Mouse (Mus musculus) embryonic facial prominence, embryonic 11.5 days (tissue): ENCODE measurements at regions not wholly inside any gene's neighbourhood (a gene's known extent, or its start where the extent isn't known, plus 50 kb on each side); places are given as distances from the start of the nearest gene placed in this dataset.

Experiments used
- ATAC-seq: fragments of 200-750 bp; cut with Nextera tagmentation; replicated peaks from 2 replicates; pipeline ENCODE4 v1.8.0; 2017; ENCODE audit warnings: low read depth; ENCODE audit not compliant: insufficient number of reproducible peaks, low FRiP score, low TSS enrichment
- DNase-seq: peaks from one replicate; pipeline ENCODE4 v3.0.0-alpha.2; 2015; ENCODE audit warnings: low spot score
- H3K27ac ChIP-seq: fragments of 300-500 bp; sonication (generic); replicated peaks from 2 replicates; pipeline ENCODE4 v1.5.1; 2014; ENCODE audit warnings: mild to moderate bottlenecking, low read depth, low read length, control low read depth
- H3K27me3 ChIP-seq: fragments of 300-500 bp; sonication (generic); 2 replicates; pipeline ENCODE4 v1.6.1; 2014; ENCODE audit warnings: mild to moderate bottlenecking, low read length, moderate library complexity, mixed read lengths; ENCODE audit not compliant: control insufficient read depth, insufficient read depth
- H3K36me3 ChIP-seq: fragments of 300-500 bp; sonication (generic); replicated peaks from 2 replicates; pipeline ENCODE4 v1.6.1; 2014; ENCODE audit warnings: low read depth, mild to moderate bottlenecking, low read length, moderate library complexity, mixed read lengths; ENCODE audit not compliant: control insufficient read depth, insufficient read depth
- H3K4me1 ChIP-seq: fragments of 300-500 bp; sonication (generic); 2 replicates; pipeline ENCODE4 v1.6.1; 2014; ENCODE audit warnings: low read length, mixed read lengths; ENCODE audit not compliant: control insufficient read depth, insufficient read depth
- H3K4me2 ChIP-seq: fragments of 300-500 bp; sonication (generic); 2 replicates; pipeline ENCODE4 v1.6.1; 2014; ENCODE audit warnings: low read depth, mild to moderate bottlenecking, control low read depth, low read length, moderate library complexity
- H3K4me3 ChIP-seq: fragments of 300-500 bp; sonication (generic); 2 replicates; pipeline ENCODE4 v1.5.1; 2014; ENCODE audit warnings: low read depth, low read length, control low read depth
- H3K9ac ChIP-seq: fragments of 300-500 bp; sonication (generic); replicated peaks from 2 replicates; pipeline ENCODE4 v1.6.1; 2014; ENCODE audit warnings: mild to moderate bottlenecking, control low read depth, low read length
- H3K9me3 ChIP-seq: fragments of 300-500 bp; sonication (generic); replicated peaks from 2 replicates; pipeline ENCODE4 v1.6.1; 2016; ENCODE audit warnings: mild to moderate bottlenecking, low read length, inconsistent platforms, mixed read lengths; ENCODE audit not compliant: control insufficient read depth
- WGBS: fragments of 180-500 bp; shearing (Covaris S2); extraction: QIAGEN DNeasy Blood & Tissue Kit; methylation state at CpG from one replicate; pipeline ENCODE4 v1.1.7; 2014; 5-methylcytosine and 5-hydroxymethylcytosine counted together

GRCm38 (mm10) chr8:56682564-56682963 lies 131.7 kb downstream of the Fbxo8 start:
- ATAC-seq: no peak
- peak; percentile 68 for DNase-seq
- 20% methylated on average over 3 of the region's 3 CpGs for WGBS
- Histone ChIP-seq H3K27ac (no peak overlapping the region), H3K9me3 (no peaks in the 10 kb centered on the region), H3K4me2 (no peak overlapping the region), H3K36me3 (no peaks in the 10 kb centered on the region), H3K4me3 (no peak overlapping the region), H3K27me3 (no peaks in the 10 kb centered on the region), H3K9ac (no peak overlapping the region), H3K4me1 (no peaks in the 10 kb centered on the region)

- 86% methylated on average over 7 of the region's 7 CpGs for WGBS
- no peak overlapping the region for H3K9ac ChIP-seq
- H3K27me3 ChIP-seq: no peaks in the 10 kb centered on the region
- H3K4me1 ChIP-seq: no peaks in the 10 kb centered on the region
- H3K36me3 ChIP-seq: no peaks in the 10 kb centered on the region
- no peaks in the 10 kb centered on the region for H3K9me3 ChIP-seq
- no peak overlapping the region for H3K4me3 ChIP-seq
- no peak overlapping the region for H3K27ac ChIP-seq
- no peak for ATAC-seq
- no peak overlapping the region for H3K4me2 ChIP-seq
- no peak for DNase-seq
Measured at GRCm38 (mm10) chr8:56684352-56684751, 133.5 kb downstream of the Fbxo8 start.

- H3K27ac ChIP-seq: no peak overlapping the region
- 85% methylated on average over 1 of the region's 1 CpGs for WGBS
- DNase-seq: no peak
- no peak overlapping the region for H3K4me3 ChIP-seq
- no peaks in the 10 kb centered on the region for H3K4me1 ChIP-seq
- no peak for ATAC-seq
- no peak overlapping the region for H3K4me2 ChIP-seq
- H3K27me3 ChIP-seq: no peaks in the 10 kb centered on the region
- no peaks in the 10 kb centered on the region for H3K9me3 ChIP-seq
- H3K9ac ChIP-seq: no peak overlapping the region
- no peaks in the 10 kb centered on the region for H3K36me3 ChIP-seq
Measured at GRCm38 (mm10) chr8:56695436-56695835, 144.5 kb downstream of the Fbxo8 start.

- DNase-seq (no peak), ATAC-seq (no peak)
- no peak overlapping the region for H3K4me2 ChIP-seq
- no peak overlapping the region for H3K4me3 ChIP-seq
- no peaks in the 10 kb centered on the region for H3K36me3 ChIP-seq
- WGBS: 79% methylated on average over 2 of the region's 2 CpGs
- no peak overlapping the region for H3K9ac ChIP-seq
- no peaks in the 10 kb centered on the region for H3K27me3 ChIP-seq
- H3K9me3 ChIP-seq: no peaks in the 10 kb centered on the region
- H3K27ac ChIP-seq: no peak overlapping the region
- no peaks in the 10 kb centered on the region for H3K4me1 ChIP-seq
Measured at GRCm38 (mm10) chr8:56700580-56701145, 149.8 kb downstream of the Fbxo8 start.

- DNase-seq (no peak), ATAC-seq (no peak)
- 45% methylated on average over 10 of the region's 10 CpGs for WGBS
- Histone ChIP-seq H3K4me1 (no peaks in the 10 kb centered on the region), H3K9ac (no peak overlapping the region), H3K27ac (no peak overlapping the region), H3K27me3 (no peaks in the 10 kb centered on the region), H3K4me2 (no peak overlapping the region), H3K36me3 (no peaks in the 10 kb centered on the region), H3K4me3 (no peak overlapping the region), H3K9me3 (no peaks in the 10 kb centered on the region)
Measured at GRCm38 (mm10) chr8:56706377-56706776, 155.5 kb downstream of the Fbxo8 start.

GRCm38 (mm10) chr8:56706941-56707706 lies 156.2 kb downstream of the Fbxo8 start:
- Histone ChIP-seq H3K9me3 (no peaks in the 10 kb centered on the region), H3K27ac (no peak overlapping the region), H3K4me3 (no peak overlapping the region), H3K27me3 (no peaks in the 10 kb centered on the region), H3K9ac (no peak overlapping the region), H3K4me1 (no peaks in the 10 kb centered on the region), H3K4me2 (no peak overlapping the region), H3K36me3 (no peaks in the 10 kb centered on the region)
- WGBS: 37% methylated on average over 14 of the region's 14 CpGs
- ATAC-seq (peak; percentile 59; the same call in 1 of the 2 replicates), DNase-seq (peak; percentile 65)

- no peaks in the 10 kb centered on the region for H3K9me3 ChIP-seq
- no peak overlapping the region for H3K4me2 ChIP-seq
- H3K27ac ChIP-seq: no peak overlapping the region
- H3K9ac ChIP-seq: no peak overlapping the region
- WGBS: 77% methylated on average over 1 of the region's 1 CpGs
- DNase-seq (no peak), ATAC-seq (no peak)
- no peaks in the 10 kb centered on the region for H3K27me3 ChIP-seq
- H3K4me1 ChIP-seq: no peaks in the 10 kb centered on the region
- no peak overlapping the region for H3K4me3 ChIP-seq
- no peaks in the 10 kb centered on the region for H3K36me3 ChIP-seq
Measured at GRCm38 (mm10) chr8:56720001-56720400, 169.1 kb downstream of the Fbxo8 start.

- Histone ChIP-seq H3K27me3 (no peaks in the 10 kb centered on the region), H3K4me1 (no peaks in the 10 kb centered on the region), H3K36me3 (no peaks in the 10 kb centered on the region), H3K27ac (no peak overlapping the region), H3K4me2 (no peak overlapping the region), H3K9ac (no peak overlapping the region), H3K9me3 (no peaks in the 10 kb centered on the region), H3K4me3 (no peak overlapping the region)
- 74% methylated on average over 2 of the region's 2 CpGs for WGBS
- ATAC-seq: no peak
- DNase-seq: no peak
Measured at GRCm38 (mm10) chr8:56722473-56723236, 171.8 kb downstream of the Fbxo8 start.
